Mouse (Mus musculus) MN1 (cell line): ENCODE results near the gene Ube2c.

Experiments used
- DNase-seq: peaks from one replicate; pipeline ENCODE4 v3.0.0-alpha.2; 2016; ENCODE audit warnings: low spot score

Gene Ube2c

GRCm38 (mm10) chr2:164769258-164770037 lies at the start of gene Ube2c:
Gene Ube2c, plus strand, starts transcription at chr2:164769898.
- peak; percentile 100 for DNase-seq

- no peak for DNase-seq
Measured at GRCm38 (mm10) chr2:164723276-164723675, 46.4 kb upstream of the Ube2c start.

GRCm38 (mm10) chr2:164725895-164726619 lies 43.6 kb upstream of the Ube2c start:
- DNase-seq, result peak; percentile 72

- DNase-seq, result no peak
Measured at GRCm38 (mm10) chr2:164731719-164732118, 38.0 kb upstream of the Ube2c start.

GRCm38 (mm10) chr2:164733259-164733658 lies 36.4 kb upstream of the Ube2c start:
- DNase-seq, result no peak

GRCm38 (mm10) chr2:164734839-164735238 lies 34.9 kb upstream of the Ube2c start:
- no peak for DNase-seq

GRCm38 (mm10) chr2:164735446-164735845 lies 34.3 kb upstream of the Ube2c start:
- no peak for DNase-seq

- DNase-seq, result no peak
Measured at GRCm38 (mm10) chr2:164737377-164738090, 32.2 kb upstream of the Ube2c start.

- no peak for DNase-seq
Measured at GRCm38 (mm10) chr2:164739876-164740275, 29.8 kb upstream of the Ube2c start.

- DNase-seq, result no peak
Measured at GRCm38 (mm10) chr2:164744987-164745386, 24.7 kb upstream of the Ube2c start.

GRCm38 (mm10) chr2:164745843-164746479 lies 23.7 kb upstream of the Ube2c start, which contains the start of the genes Wfdc3 and Dnttip1:
Gene Wfdc3, minus strand, starts transcription at chr2:164745931.
Gene Dnttip1, plus strand, starts transcription at chr2:164745983.
- DNase-seq, result peak; percentile 93

GRCm38 (mm10) chr2:164746693-164747092 lies 23.0 kb upstream of the Ube2c start:
- no peak for DNase-seq

- no peak for DNase-seq
Measured at GRCm38 (mm10) chr2:164748191-164748590, 21.5 kb upstream of the Ube2c start.

- peak; percentile 20 for DNase-seq
Measured at GRCm38 (mm10) chr2:164748991-164749390, 20.7 kb upstream of the Ube2c start.

GRCm38 (mm10) chr2:164752454-164752853 lies 17.2 kb upstream of the Ube2c start:
- no peak for DNase-seq

GRCm38 (mm10) chr2:164754105-164754504 lies 15.6 kb upstream of the Ube2c start:
- DNase-seq, result no peak

GRCm38 (mm10) chr2:164754800-164755199 lies 14.9 kb upstream of the Ube2c start:
- no peak for DNase-seq

- no peak for DNase-seq
Measured at GRCm38 (mm10) chr2:164757841-164758240, 11.9 kb upstream of the Ube2c start.

- no peak for DNase-seq
Measured at GRCm38 (mm10) chr2:164758692-164759091, 11.0 kb upstream of the Ube2c start.

GRCm38 (mm10) chr2:164760059-164760833 lies 9.5 kb upstream of the Ube2c start:
- DNase-seq, result no peak

GRCm38 (mm10) chr2:164761502-164761901 lies 8.2 kb upstream of the Ube2c start:
- DNase-seq, result peak; percentile 35
